Mouse (Mus musculus): ENCODE results near the gene BC034090.
"Not testable (repeated sequence)": the region's sequence is repeated elsewhere in the genome, so short reads cannot be mapped to it uniquely, and the experiment has no call there.

BC034090 gene

GRCm38 (mm10) chr1:155243797-155244770 lies at the start of gene BC034090:
TSS of gene BC034090 (minus strand) at chr1:155244444.
- DNase-seq, result peak; percentile 76 to 90

- peak in 1 of 2 experiments; percentile 39 for DNase-seq
These were observed 49.2 kb upstream of the BC034090 start for GRCm38 (mm10) chr1:155293446-155293845.

DNA sequence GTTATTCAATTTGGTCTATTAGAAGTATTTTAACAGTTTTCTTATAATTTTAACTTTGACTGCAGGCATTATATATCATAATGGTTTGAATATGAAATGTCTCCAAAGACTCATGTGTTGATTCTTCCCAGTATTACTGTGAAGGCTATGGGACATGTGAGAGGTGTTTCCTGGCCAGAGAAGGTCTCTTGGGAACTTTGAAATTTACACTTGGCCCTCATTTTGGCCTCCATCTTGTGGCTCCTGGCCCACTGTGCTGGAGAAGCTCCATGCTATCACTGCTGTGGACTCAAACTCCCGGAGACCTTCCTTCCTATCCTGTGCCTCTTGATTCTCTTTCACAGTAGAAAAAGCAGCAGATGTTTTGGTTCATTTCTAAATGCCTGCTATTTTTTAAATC lies 45.2 kb upstream of the BC034090 start:
- no peak for DNase-seq

- DNase-seq, result peak in 1 of 2 experiments; percentile 62
These were observed 43.8 kb upstream of the BC034090 start for GRCm38 (mm10) chr1:155288033-155288432.

- DNase-seq, result no peak
These were observed 39.6 kb upstream of the BC034090 start for GRCm38 (mm10) chr1:155283808-155284207.

- DNase-seq, result peak; percentile 77 to 78
These were observed 37.0 kb upstream of the BC034090 start for GRCm38 (mm10) chr1:155281003-155281793.

- no peak for DNase-seq
These were observed 36.1 kb upstream of the BC034090 start for GRCm38 (mm10) chr1:155280306-155280705.

DNA sequence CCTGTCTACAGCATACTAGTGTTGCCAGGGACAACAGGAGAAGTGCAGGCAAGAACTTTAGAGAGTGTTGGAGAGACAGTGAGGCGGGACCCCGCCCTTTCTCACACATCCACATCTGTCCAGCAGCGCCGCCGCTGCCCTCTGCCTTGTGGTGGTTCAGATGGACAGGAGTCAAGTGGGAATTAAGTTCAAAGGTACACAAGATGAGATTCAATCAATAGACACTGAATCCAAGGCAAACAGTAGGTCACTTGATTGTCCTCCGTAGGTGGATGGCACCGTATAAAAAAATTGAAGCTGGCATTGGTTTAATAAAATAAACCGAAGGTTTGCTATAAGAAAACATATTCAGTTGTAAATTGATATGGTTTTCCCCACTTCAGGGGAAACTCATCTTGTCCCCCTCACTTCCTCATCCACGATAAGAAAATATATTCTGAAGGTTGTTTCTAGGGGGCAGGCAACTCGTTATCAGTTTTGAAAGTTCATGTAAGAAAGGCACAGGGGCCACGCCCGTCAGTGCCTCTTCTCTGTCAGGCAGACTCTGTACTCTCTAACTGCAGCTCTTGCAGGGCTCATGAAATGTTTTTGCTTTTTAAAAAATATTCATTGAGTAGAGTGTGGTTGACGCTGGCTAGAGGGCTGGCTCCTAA lies 32.3 kb upstream of the BC034090 start:
- peak in 1 of 2 experiments; percentile 30 for DNase-seq

GRCm38 (mm10) chr1:155275793-155276192 lies 31.5 kb upstream of the BC034090 start:
- DNase-seq, result no peak

- peak; percentile 88 to 92 for DNase-seq
These were observed 30.7 kb upstream of the BC034090 start for GRCm38 (mm10) chr1:155274976-155275375.

GRCm38 (mm10) chr1:155272953-155273352 lies 28.7 kb upstream of the BC034090 start:
- DNase-seq, result peak in 1 of 2 experiments; percentile 22

DNA sequence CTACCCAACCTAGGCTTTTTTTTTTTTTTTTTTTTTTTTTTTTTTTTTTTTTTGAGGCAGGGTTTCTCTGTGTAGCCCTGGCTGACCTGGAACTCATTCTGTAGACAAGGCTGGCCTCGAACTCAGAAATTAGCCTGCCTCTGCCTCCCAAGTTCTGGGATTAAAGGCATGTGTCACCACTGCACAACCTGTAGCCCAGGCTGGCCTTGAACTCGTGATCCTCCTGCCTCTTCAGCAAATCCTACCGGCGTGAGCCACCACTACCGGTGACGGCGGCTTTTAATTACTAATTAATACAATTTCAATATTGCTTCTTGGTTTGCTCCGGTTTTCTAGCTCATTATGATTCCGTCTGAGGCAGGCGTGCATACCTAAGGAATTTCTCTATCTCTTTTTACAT lies 18.3 kb upstream of the BC034090 start:
- DNase-seq, result not testable (repeated sequence)

- peak in 1 of 2 experiments; percentile 0 for DNase-seq
These were observed 10.1 kb upstream of the BC034090 start for GRCm38 (mm10) chr1:155254309-155254708.

DNA sequence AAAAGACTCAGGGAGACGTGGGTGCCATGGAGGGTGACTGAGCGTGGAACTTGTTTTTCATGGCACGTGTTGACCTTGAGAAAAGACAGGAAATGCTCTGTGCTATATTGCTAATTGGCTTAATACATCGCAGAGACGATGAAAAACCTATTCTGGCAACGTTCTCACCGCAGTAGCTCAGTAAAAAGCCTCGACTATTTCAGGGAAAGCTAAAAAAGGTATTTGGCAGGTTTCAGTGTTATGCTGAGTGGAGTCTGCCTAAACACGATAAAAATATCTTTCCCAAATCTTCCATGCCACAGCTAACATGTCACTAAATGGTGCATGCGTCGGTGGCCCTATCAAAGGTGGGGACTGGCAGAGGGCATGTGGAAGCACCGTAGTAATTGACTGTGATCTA lies 8.9 kb upstream of the BC034090 start:
- no peak for DNase-seq

GRCm38 (mm10) chr1:155252631-155253121 lies 8.4 kb upstream of the BC034090 start:
- DNase-seq, result peak; percentile 41 to 65

DNA sequence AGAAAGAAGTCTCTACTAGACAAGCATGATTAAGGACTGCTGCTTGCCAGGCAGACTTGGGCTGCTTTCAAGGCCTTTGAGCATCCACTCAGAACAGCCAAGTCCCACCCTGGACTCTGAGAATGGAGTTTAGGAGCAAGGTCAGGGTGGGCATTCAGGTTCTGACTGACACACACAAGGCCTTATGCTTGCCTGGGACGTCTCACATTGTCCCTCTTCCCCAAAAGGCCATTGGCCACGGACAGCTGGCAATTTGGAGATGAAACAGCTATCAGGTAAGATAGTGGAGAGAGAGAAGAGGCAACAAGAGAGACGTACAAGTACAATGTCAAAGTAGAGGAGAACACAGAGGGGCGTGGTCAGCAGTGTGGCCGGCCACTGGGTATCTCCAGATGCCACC lies 7.4 kb upstream of the BC034090 start:
- DNase-seq, result peak; percentile 5 to 34

DNA sequence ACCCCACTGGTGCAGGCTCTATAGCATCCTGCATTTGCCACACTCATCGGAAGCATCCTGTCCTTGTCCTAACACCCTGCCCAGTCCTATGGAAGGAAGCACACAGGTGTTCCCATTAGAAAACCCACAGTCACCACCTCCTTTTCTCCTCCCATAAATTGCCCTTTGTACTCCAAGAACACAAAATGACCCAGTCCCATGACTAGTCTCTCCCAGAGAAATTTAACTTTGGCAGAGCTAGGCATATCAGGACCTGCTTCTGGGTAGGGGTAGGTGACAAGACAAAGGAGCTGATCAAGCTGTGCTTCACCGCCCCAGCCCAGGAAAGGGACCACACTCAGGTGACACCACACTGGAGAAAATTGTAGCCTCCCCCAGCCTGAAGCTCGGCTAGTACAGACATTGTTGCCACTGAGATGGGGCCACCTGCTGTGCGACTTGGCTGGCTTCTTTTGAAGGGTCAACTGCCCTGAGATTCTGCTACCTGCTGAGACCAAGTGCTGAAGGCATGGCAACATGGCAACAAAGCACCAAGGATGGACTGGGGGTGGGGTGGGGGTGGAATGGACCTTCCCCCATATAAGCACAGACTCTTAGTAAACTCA lies 6.4 kb upstream of the BC034090 start:
- peak; percentile 51 to 57 for DNase-seq

GRCm38 (mm10) chr1:155249896-155250295 lies 5.7 kb upstream of the BC034090 start:
- DNase-seq, result peak; percentile 64 to 82

GRCm38 (mm10) chr1:155248041-155248440 lies 3.8 kb upstream of the BC034090 start:
- DNase-seq, result peak; percentile 6 to 35

DNA sequence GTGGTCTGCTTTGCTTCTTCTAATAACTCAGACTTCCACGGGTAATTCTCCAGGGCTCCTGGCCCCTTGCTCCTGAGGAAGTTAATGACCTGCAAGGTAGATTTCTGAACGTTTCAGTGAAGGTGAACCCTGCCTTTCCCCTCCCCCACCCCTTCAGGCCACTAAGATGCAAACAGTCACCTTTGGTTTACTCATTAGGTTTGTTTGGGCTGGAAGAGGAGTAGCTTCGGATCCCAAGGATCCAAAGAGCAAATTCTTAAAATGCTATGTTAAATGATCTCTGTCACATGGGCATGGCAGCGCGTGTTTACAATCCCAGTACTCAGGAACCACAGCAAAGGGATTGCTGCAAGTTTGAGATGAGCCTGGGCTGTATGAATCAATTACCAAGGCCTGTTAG lies 3.2 kb upstream of the BC034090 start:
- peak; percentile 75 to 78 for DNase-seq

GRCm38 (mm10) chr1:155245516-155245915 lies 1.3 kb upstream of the BC034090 start:
- DNase-seq, result peak; percentile 49 to 76

DNA sequence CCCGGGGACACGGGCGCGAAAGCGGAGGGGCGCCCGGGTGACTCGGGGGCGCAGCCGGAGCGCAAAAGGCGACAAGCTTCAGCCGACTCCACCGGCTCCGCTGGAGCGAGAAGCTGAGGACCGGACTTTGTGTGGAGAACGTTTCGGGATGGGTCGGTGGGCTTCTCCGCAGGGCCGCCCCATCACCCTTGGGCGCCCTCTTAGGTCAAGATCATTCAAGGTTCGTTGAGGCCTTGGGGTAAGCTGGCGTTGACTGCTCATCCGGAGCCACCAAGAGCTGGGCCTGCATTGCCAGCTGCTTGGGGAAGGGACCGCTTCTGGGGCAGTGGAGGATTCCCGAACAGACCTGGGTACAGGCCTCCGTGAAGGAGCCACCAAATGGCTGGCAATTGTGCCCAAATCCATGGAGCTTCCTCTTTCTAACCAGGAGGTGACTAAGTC lies 547 bp upstream of the BC034090 start:
- DNase-seq, result peak; percentile 45 to 71

All from kidney, postnatal 25 days (tissue).